Mouse (Mus musculus) heart, adult 2 months (tissue): ENCODE measurements around the gene 1810065E05Rik. TPM values are rescaled to one million over a fixed set of nuclear protein-coding genes. Genes with fewer than 3 reads are reported as not detected.

Experiments
- DNase-seq, 2 experiments: peaks; one replicate each; pipeline ENCODE4 v3.0.0; 2021
- H3K27ac ChIP-seq: fragments of 200-600 bp; 2 replicates; pipeline ENCODE4 v1.8.1; 2022
- H3K27me3 ChIP-seq: fragments of 200-500 bp; 2 replicates; pipeline ENCODE4 v1.6.1; 2012; ENCODE audit warnings: mild to moderate bottlenecking, low read length, inconsistent platforms, mixed read lengths; ENCODE audit not compliant: control insufficient read depth, insufficient read depth
- H3K36me3 ChIP-seq: fragments of 200-500 bp; 2 replicates; pipeline ENCODE4 v1.6.1; 2012; ENCODE audit warnings: low read length, inconsistent platforms; ENCODE audit not compliant: control insufficient read depth, insufficient read depth
- H3K4me1 ChIP-seq: fragments of 200-500 bp; 2 replicates; pipeline ENCODE4 v1.6.1; 2011; ENCODE audit warnings: low read length; ENCODE audit not compliant: control insufficient read depth, insufficient read depth
- H3K4me3 ChIP-seq: fragments of 200-600 bp; 2 replicates; pipeline ENCODE4 v1.8.1; 2022
- H3K79me2 ChIP-seq: fragments of 200-500 bp; replicated peaks from 2 replicates; pipeline ENCODE4 v1.6.1; 2012; ENCODE audit warnings: mild to moderate bottlenecking, inconsistent platforms, low read length, moderate library complexity, mixed read lengths; ENCODE audit not compliant: control insufficient read depth, insufficient read depth
- H3K9ac ChIP-seq: fragments of 200-500 bp; 2 replicates; pipeline ENCODE4 v1.6.1; 2012; ENCODE audit warnings: low read depth, mild to moderate bottlenecking, control low read depth, inconsistent platforms, low read length, mixed read lengths
- CTCF ChIP-seq: fragments of 200-600 bp; IDR thresholded peaks from 2 replicates; pipeline ENCODE4 v1.8.1; 2022; ENCODE audit warnings: antibody characterized with exemption, mild to moderate bottlenecking, moderate library complexity
- EP300 ChIP-seq: fragments of 200-500 bp; IDR thresholded peaks from 2 replicates; pipeline ENCODE4 v1.6.1; 2011; ENCODE audit warnings: low read depth, low read length, control low read depth; ENCODE audit not compliant: insufficient read depth
- POLR2A ChIP-seq: fragments of 200-500 bp; IDR thresholded peaks from 2 replicates; pipeline ENCODE4 v1.6.1; 2011; ENCODE audit warnings: mild to moderate bottlenecking, low read depth, low read length, control low read depth; ENCODE audit not compliant: insufficient read depth
- WGBS: fragments of 180-500 bp; shearing (Covaris S2); methylation state at CpG from one replicate; pipeline ENCODE4 v1.1.7; 2018; 5-methylcytosine and 5-hydroxymethylcytosine counted together
- intact Hi-C: fragments of 180-260 bp; cut with DNase I; formaldehyde crosslinking; loops from one replicate; pipeline ENCODE4 v1.15.1; 2025
- polyA plus RNA-seq: library from polyadenylated mRNA; depleted of rRNA; stranded (reverse); fragments of >200 nt; gene quantifications from 2 replicates; pipeline ENCODE4 v1.2.3, GENCODE M21; 2012
- total RNA-seq, 2 experiments: library from RNA; stranded (reverse); gene quantifications; 2 replicates each; pipeline ENCODE4 v1.2.3; 2021

The 1810065E05Rik gene
- total and polyA plus RNA-seq, 3 experiments = not detected

GRCm38 (mm10) chr11:58399985-58400645 is 20.8 kb upstream of the 1810065E05Rik start:
- TF ChIP-seq CTCF = no peak
- TF ChIP-seq POLR2A = no peak
- TF ChIP-seq EP300 = no peak
- H3K4me1 ChIP-seq = no peaks in the 10 kb centered on the region
- no peak overlapping the region for H3K27ac ChIP-seq
- H3K36me3 ChIP-seq = no peaks in the 10 kb centered on the region
- no peak overlapping the region for H3K9ac ChIP-seq
- no peaks in the 10 kb centered on the region for H3K27me3 ChIP-seq
- 63% methylated on average over 6 of the region's 6 CpGs for WGBS
- no peak for DNase-seq
- H3K4me3 ChIP-seq = no peak overlapping the region
- intact Hi-C loops = loop anchor here (5.0 kb wide), 1 partner anchor 187 kb away; no protein-coding TSS in a partner anchor
- no peaks in the 10 kb centered on the region for H3K79me2 ChIP-seq

- TF ChIP-seq POLR2A (no peak), CTCF (no peak), EP300 (no peak)
- intact Hi-C loops = loop anchor here (5.0 kb wide), 1 partner anchor 187 kb away; no protein-coding TSS in a partner anchor
- H3K36me3 ChIP-seq = no peaks in the 10 kb centered on the region
- no peaks in the 10 kb centered on the region for H3K27me3 ChIP-seq
- no peaks in the 10 kb centered on the region for H3K79me2 ChIP-seq
- no peaks in the 10 kb centered on the region for H3K4me1 ChIP-seq
- H3K4me3 ChIP-seq = no peak overlapping the region
- 65% methylated on average over 5 of the region's 5 CpGs for WGBS
- H3K9ac ChIP-seq = no peak overlapping the region
- no peak overlapping the region for H3K27ac ChIP-seq
- DNase-seq = no peak
These were observed 20.3 kb upstream of the 1810065E05Rik start for GRCm38 (mm10) chr11:58400655-58401054.

GRCm38 (mm10) chr11:58408066-58408465 is 12.8 kb upstream of the 1810065E05Rik start:
- intact Hi-C loops = no loop called here
- TF ChIP-seq CTCF (no peak), EP300 (no peak), POLR2A (no peak)
- H3K4me1 ChIP-seq = no peaks in the 10 kb centered on the region
- H3K4me3 ChIP-seq = no peak overlapping the region
- no peak for DNase-seq
- H3K27ac ChIP-seq = no peak overlapping the region
- no peaks in the 10 kb centered on the region for H3K36me3 ChIP-seq
- H3K27me3 ChIP-seq = no peaks in the 10 kb centered on the region
- H3K79me2 ChIP-seq = no peaks in the 10 kb centered on the region
- WGBS = 49% methylated on average over 3 of the region's 3 CpGs
- H3K9ac ChIP-seq = no peak overlapping the region

GRCm38 (mm10) chr11:58418336-58418735 is 2.6 kb upstream of the 1810065E05Rik start:
- 58% methylated on average over 3 of the region's 3 CpGs for WGBS
- H3K79me2 ChIP-seq = no peaks in the 10 kb centered on the region
- no peaks in the 10 kb centered on the region; the same call in 1 of the 2 replicates for H3K4me1 ChIP-seq
- H3K9ac ChIP-seq = no peak overlapping the region
- no peak overlapping the region for H3K27ac ChIP-seq
- no peak overlapping the region for H3K4me3 ChIP-seq
- intact Hi-C loops = no loop called here
- no peaks in the 10 kb centered on the region for H3K36me3 ChIP-seq
- no peak for DNase-seq
- no peak for TF ChIP-seq EP300
- no peak for TF ChIP-seq POLR2A
- no peaks in the 10 kb centered on the region; the same call in 1 of the 2 replicates for H3K27me3 ChIP-seq

GRCm38 (mm10) chr11:58432259-58432658 is 11.3 kb downstream of the 1810065E05Rik start, which contains the start of gene Gm12253:
Gene Gm12253 (plus strand): TSS chr11:58432559.
- Histone ChIP-seq H3K4me1 (no peaks in the 10 kb centered on the region), H3K4me3 (no peak within 1 kb of the TSS), H3K27me3 (no peaks in the 10 kb centered on the region; the same call in 1 of the 2 replicates), H3K27ac (no peak within 1 kb of the TSS), H3K79me2 (no peaks in the 10 kb centered on the region), H3K9ac (no peak within 1 kb of the TSS), H3K36me3 (no peaks in the 10 kb centered on the region)
- intact Hi-C loops = no loop called here
- DNase-seq = no peak
- TF ChIP-seq POLR2A (no peak), EP300 (no peak), CTCF (no peak)
- 76% methylated on average over 3 of the region's 3 CpGs for WGBS

- H3K9ac ChIP-seq = no peak overlapping the region
- TF ChIP-seq CTCF = no peak
- no peak for TF ChIP-seq POLR2A
- TF ChIP-seq EP300 = no peak
- H3K4me3 ChIP-seq = no peak overlapping the region
- H3K27ac ChIP-seq = no peak overlapping the region
- no peaks in the 10 kb centered on the region for H3K27me3 ChIP-seq
- H3K79me2 ChIP-seq = no peaks in the 10 kb centered on the region
- no peak for DNase-seq
- intact Hi-C loops = no loop called here
- 49% methylated on average over 5 of the region's 5 CpGs for WGBS
- no peaks in the 10 kb centered on the region for H3K4me1 ChIP-seq
- no peaks in the 10 kb centered on the region for H3K36me3 ChIP-seq
These were observed 17.0 kb downstream of the 1810065E05Rik start for GRCm38 (mm10) chr11:58437866-58438265.
